Mouse (Mus musculus) small intestine, adult 2 months (tissue): ENCODE measurements at regions not wholly inside any gene's neighbourhood (a gene's known extent, or its start where the extent isn't known, plus 50 kb on each side); places are given as distances from the start of the nearest gene placed in this dataset.

Experiments
- H3K27ac ChIP-seq: fragments of 200-500 bp; 2 replicates; pipeline ENCODE4 v1.5.1; 2012; ENCODE audit warnings: low read depth, low read length, control low read depth, inconsistent platforms; ENCODE audit not compliant: insufficient read depth
- H3K27me3 ChIP-seq: fragments of 200-500 bp; 2 replicates; pipeline ENCODE4 v1.6.1; 2012; ENCODE audit warnings: mild to moderate bottlenecking, moderate library complexity, low read length, inconsistent platforms; ENCODE audit not compliant: control insufficient read depth, insufficient read depth
- H3K36me3 ChIP-seq: fragments of 200-500 bp; 2 replicates; pipeline ENCODE4 v1.6.1; 2012; ENCODE audit warnings: mild to moderate bottlenecking, low read length, control low read depth, inconsistent platforms; ENCODE audit not compliant: control insufficient read depth, insufficient read depth
- H3K4me1 ChIP-seq: fragments of 200-500 bp; 2 replicates; pipeline ENCODE4 v1.6.1; 2012; ENCODE audit warnings: low read length, inconsistent platforms, mixed read lengths; ENCODE audit not compliant: control insufficient read depth, insufficient read depth, insufficient read length
- H3K4me3 ChIP-seq: fragments of 200-500 bp; 2 replicates; pipeline ENCODE4 v1.5.1; 2012; ENCODE audit warnings: low read depth, mild to moderate bottlenecking, control low read depth, inconsistent platforms, low read length, moderate library complexity
- CTCF ChIP-seq: fragments of 200-500 bp; IDR thresholded peaks from 2 replicates; pipeline ENCODE4 v1.5.1; 2012; ENCODE audit warnings: low read depth, mild to moderate bottlenecking, control low read depth, inconsistent platforms, low read length, moderate library complexity, mixed read lengths; ENCODE audit not compliant: insufficient replicate concordance, insufficient read length; ENCODE audit errors: extremely low read depth
- POLR2A ChIP-seq: fragments of 200-500 bp; IDR thresholded peaks from 2 replicates; pipeline ENCODE4 v1.6.1; 2012; ENCODE audit warnings: low read depth, mild to moderate bottlenecking, control low read depth, inconsistent platforms, low read length, moderate library complexity
- WGBS: fragments of 180-500 bp; shearing (Covaris S2); methylation state at CpG from one replicate; pipeline ENCODE4 v1.1.7; 2018; 5-methylcytosine and 5-hydroxymethylcytosine counted together

DNA sequence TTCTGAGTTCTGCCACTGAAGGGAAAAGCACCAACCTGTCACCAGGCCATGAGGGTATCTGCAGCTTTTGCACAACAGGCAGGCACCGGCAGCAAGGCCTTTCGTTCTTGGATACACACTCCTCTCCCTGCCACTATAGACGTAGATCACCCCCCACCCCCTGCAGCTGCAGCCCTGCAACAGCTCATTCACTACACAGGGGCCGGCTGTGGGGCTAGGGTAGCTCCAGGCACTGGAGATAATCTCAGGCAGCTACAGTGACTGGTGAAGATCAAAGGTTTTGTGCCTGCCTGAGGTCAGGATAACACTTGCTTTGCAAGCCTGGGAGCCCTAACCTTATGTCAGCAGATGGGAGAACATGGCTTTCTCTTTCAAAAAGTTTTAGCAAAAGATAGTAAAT is 174.3 kb downstream of the Ndfip2 start:
- 29% methylated on average over 4 of the region's 4 CpGs for WGBS
- Histone ChIP-seq H3K27me3 (no peaks in the 10 kb centered on the region), H3K4me1 (no peaks in the 10 kb centered on the region), H3K4me3 (no peak overlapping the region), H3K36me3 (no peaks in the 10 kb centered on the region), H3K27ac (no peak overlapping the region)
- TF ChIP-seq CTCF (no peak), POLR2A (no peak)

DNA sequence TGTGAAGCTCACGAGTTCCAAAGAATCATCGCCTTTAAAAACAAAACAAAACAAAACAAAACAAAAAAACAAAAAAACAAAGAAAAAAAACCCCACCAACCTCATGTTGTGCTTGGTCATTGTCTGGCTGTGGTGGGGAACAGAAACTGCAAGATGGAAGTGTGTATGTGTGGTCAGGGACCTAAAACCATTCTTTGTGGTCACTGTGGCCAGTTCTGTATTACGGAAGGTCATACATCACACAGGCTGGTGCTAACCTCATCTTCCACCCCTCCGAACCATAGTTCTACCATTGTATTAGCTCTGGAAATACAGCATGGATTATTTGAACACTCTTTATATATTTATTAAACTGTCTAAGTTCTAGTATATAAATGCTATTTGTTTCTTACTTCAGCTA is 173.2 kb downstream of the Ndfip2 start:
- Histone ChIP-seq H3K36me3 (no peaks in the 10 kb centered on the region), H3K4me3 (no peak overlapping the region), H3K4me1 (no peaks in the 10 kb centered on the region), H3K27ac (no peak overlapping the region), H3K27me3 (no peaks in the 10 kb centered on the region)
- TF ChIP-seq CTCF (no peak), POLR2A (no peak)
- 93% methylated on average over 4 of the region's 4 CpGs for WGBS

- WGBS: 80% methylated on average over 5 of the region's 5 CpGs
- no peaks in the 10 kb centered on the region for H3K36me3 ChIP-seq
- TF ChIP-seq CTCF: no peak
- no peak for TF ChIP-seq POLR2A
- H3K4me3 ChIP-seq: no peak overlapping the region
- no peaks in the 10 kb centered on the region for H3K27me3 ChIP-seq
- no peaks in the 10 kb centered on the region for H3K4me1 ChIP-seq
- no peak overlapping the region for H3K27ac ChIP-seq
These were observed 171.4 kb downstream of the Ndfip2 start for GRCm38 (mm10) chr14:105429664-105430257.

DNA sequence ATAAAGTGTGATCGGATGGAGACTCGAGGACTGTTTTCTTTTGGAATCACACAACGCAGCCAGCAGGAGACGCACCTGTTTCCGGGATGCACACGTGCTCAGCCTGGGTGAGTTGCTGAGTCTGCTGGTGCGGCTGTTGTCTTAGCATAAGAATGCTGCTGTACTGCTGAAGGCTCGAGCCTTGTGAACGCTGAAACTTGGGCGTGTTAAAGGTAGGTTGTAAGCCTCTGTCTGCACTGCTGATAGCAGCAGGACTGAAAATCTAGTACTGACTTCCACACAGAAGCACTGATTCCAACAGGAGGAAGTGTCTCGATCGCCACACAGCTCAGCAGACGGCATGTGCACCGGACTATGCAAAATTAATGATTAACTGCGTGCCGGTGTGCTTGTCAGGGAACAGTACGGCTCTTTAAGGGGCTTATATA is 169.1 kb downstream of the Ndfip2 start:
- Histone ChIP-seq H3K27ac (0 out of 2 replicates have a peak overlapping the region, but pooled peaks have one; percentile 40), H3K36me3 (no peaks in the 10 kb centered on the region), H3K27me3 (no peaks in the 10 kb centered on the region), H3K4me3 (peak overlapping the region; percentile 51), H3K4me1 (no peaks in the 10 kb centered on the region)
- TF ChIP-seq CTCF (peak; percentile 21; the same call in 1 of the 2 replicates), POLR2A (no peak)
- 18% methylated on average over 17 of the region's 17 CpGs for WGBS

DNA sequence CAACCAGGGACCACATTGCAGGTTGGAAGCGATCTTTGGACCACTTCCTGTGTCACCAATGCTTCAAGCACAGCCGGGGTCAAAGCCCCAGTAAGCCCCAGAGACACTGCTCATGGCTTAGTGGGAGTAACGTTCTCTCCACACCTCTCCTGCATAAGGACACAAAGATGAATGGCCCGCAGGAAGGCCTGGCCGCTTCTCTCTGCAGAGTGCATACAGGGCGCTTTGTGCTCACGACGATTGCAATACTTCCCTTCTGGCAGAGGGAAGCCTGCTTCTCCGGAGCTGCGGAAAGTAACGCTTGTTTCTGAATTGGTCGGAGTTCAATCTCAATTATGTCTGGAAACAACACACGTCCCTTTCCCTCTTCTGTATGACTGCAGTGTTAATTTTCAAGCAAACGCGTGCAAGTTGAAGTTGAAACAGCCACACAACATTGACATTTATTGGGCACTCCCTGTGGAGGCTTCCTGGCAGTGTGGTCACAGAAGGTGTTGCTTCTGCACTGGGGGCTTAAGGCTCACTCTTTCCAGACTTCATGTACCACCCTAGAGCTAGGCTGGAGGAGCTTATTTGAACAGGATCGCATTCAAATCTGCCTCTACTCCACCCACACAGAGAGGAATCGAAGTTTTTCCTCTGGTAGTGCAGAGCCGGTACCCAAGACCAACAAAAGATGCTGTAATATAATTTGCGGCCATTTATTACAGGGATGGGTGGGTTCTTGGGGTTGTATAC is 168.4 kb downstream of the Ndfip2 start:
- Histone ChIP-seq H3K4me1 (no peaks in the 10 kb centered on the region), H3K36me3 (no peaks in the 10 kb centered on the region), H3K27ac (no peak overlapping the region), H3K27me3 (no peaks in the 10 kb centered on the region), H3K4me3 (no peak overlapping the region)
- TF ChIP-seq CTCF: no peak
- no peak for TF ChIP-seq POLR2A
- 74% methylated on average over 19 of the region's 19 CpGs for WGBS

DNA sequence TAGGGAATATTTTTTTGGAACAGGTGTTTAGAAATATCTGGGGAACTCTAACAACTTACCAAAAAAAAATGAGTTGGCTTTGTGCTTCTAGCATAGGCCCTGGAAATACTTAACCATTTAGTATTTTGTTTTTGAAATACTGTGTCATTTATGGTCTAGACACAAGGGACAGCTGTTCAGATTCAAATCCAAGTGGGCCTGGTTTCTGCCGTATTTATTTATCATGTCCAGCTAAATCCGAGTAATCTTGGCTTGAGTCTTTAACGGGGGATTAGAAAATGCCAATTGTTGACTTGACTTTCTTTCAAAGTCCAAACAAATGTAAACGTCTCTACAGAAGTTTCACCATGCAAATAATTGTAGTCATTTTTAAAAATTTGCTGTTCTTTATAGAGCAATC is 159.6 kb downstream of the Ndfip2 start:
- Histone ChIP-seq H3K27me3 (no peaks in the 10 kb centered on the region), H3K27ac (no peak overlapping the region), H3K36me3 (no peaks in the 10 kb centered on the region), H3K4me3 (no peak overlapping the region), H3K4me1 (no peaks in the 10 kb centered on the region)
- TF ChIP-seq POLR2A: no peak
- no peak for TF ChIP-seq CTCF
- WGBS: 51% methylated on average over 4 of the region's 4 CpGs

GRCm38 (mm10) chr14:105417458-105417960 is 159.1 kb downstream of the Ndfip2 start:
- H3K4me1 ChIP-seq: no peaks in the 10 kb centered on the region
- TF ChIP-seq CTCF (no peak), POLR2A (no peak)
- WGBS: 80% methylated on average over 8 of the region's 8 CpGs
- H3K36me3 ChIP-seq: no peaks in the 10 kb centered on the region
- no peak overlapping the region for H3K27ac ChIP-seq
- no peak overlapping the region for H3K4me3 ChIP-seq
- H3K27me3 ChIP-seq: no peaks in the 10 kb centered on the region
